Mouse (Mus musculus): ENCODE measurements around the gene Tmem252.
A peak's percentile ranks its signal among the peaks of the same experiment; 100 is the strongest.

GRCm38 (mm10) chr19:24705395-24705794 is 31.6 kb downstream of the Tmem252 start:
- TF ChIP-seq CTCF (conservative IDR thresholded peaks at IDR 0.05; ENCODE audit: low read length) = peak; percentile 61
- TF ChIP-seq POU5F1 (IDR thresholded peaks at IDR 0.05; ENCODE audit: borderline replicate concordance, low read length) = no peak
- TF ChIP-seq NANOG (IDR thresholded peaks at IDR 0.05; ENCODE audit: borderline replicate concordance, low read length) = no peak
